Mouse (Mus musculus): ENCODE results near the gene Tbxa2r.

DNA sequence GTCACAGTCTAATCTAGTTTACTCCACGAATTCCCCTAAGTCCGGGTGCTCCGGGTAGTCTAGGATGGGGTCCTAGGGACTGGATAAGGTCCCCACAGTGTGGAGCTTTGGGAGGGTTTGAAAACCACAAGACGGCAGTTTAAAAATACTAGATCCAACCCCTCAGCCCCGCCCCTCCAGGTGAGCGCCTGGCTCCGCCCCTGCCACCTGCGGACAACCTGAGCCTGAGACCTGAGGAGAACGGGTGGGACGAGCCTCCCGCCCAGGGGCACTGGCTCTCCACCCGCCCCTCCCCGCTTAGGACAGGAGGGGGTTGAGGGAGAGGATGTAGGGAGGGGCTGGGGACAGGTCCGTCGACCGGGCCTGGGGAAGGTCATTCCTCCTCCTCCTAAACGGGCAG is 43.8 kb upstream of the Tbxa2r start:
- TF ChIP-seq CTCF (IDR thresholded peaks at IDR 0.05; ENCODE audit: control insufficient read depth, insufficient read depth, insufficient replicate concordance, low read depth, low read length) (no peak), POLR2A (IDR thresholded peaks at IDR 0.05; ENCODE audit: control insufficient read depth, low read depth, low read length) (no peak)
